Mouse (Mus musculus): ENCODE data around the gene Adra2a. TPM values are rescaled to one million over a fixed set of nuclear protein-coding genes. Genes with fewer than 3 reads are reported as not detected.

The Adra2a gene
- 10 to 100 TPM; 12.8 to 14.8 TPM for total RNA-seq (2021)

DNA sequence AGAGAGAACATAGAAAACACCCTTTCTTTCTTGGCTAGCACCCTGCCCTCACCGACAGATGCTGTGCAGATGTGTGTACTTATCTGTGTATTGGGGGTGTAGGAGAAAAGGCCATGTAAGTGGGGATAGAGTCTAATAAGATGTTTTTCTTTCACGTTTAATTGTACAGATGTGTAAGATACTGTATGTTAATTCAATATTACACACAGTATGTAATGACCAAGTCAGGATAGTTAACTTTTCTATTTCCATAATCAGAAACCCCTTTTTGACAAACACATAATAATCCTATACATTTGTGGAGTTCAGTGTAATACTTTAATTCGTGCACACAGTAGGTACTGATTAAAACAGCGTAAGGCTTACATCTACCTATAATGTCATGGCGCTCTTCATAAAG is at the start of gene Adra2a:
Gene Adra2a, plus strand, starts transcription at position 301 of the 400 bp plus-strand sequence.
- no peak for DNase-seq (ENCODE audit: extremely low spot score in 1 of 2, low spot score in 1 of 2)

DNA sequence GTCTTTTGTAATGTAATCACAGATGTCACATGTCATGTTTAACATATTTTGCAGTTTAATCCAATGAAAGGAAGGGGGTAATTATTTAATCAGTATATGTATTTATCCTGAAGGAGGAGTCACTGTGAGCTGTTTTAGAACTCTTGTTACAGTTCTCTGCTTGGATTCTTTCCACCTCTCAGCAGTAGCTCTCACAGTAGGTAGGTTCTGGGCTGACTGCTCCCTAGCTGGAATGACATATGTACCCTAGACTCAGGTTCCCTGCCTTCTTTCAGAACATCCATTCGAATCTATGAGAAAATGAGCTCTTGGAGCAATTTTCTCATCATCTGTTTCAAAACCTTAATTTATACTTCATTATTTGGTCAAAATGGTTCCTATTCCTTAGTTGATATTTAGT is 49.7 kb upstream of the Adra2a start:
- no peak for DNase-seq (ENCODE audit: extremely low spot score in 1 of 2, low spot score in 1 of 2)

DNA sequence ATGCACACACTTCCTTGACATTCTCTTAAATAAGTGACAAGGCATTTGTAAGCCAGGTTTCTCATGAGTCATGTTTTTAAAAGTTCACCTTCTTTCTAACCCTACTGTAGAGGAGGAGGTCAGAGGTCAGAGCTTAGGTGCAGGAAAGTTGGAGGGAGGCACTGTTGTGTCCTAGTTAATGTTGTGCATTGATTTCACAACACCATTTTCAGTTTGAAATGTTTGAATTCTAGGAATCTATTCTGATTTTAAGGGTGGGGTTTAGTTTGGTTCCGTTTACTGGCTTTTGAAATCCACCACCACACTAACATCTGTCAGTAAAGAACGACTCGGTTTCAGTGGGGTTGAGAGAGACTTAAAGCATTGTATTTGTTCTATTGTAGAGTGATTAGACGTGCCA is 33.0 kb upstream of the Adra2a start:
- DNase-seq (ENCODE audit: extremely low spot score in 1 of 2, low spot score in 1 of 2) = no peak

DNA sequence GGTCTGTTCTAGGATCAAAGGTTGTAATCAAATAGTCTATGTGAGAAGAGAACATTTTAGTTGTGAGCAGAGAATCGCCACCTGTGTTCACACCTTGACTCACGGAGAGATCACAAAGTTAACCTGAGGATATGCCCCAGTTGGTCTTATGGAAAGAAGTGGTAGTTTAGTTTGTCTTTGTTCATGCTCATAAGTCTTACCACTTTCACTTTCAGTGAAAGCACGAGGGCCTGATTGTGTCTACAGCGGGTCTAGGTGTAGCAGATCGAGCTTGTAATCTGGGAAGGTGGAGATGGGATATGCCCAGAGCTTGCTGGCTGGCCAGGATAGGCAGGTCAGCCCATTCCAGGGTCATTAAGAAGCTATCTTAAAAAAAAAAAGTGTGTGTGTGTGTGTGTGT is 29.0 kb upstream of the Adra2a start:
- DNase-seq (ENCODE audit: extremely low spot score in 1 of 2, low spot score in 1 of 2) = no peak

DNA sequence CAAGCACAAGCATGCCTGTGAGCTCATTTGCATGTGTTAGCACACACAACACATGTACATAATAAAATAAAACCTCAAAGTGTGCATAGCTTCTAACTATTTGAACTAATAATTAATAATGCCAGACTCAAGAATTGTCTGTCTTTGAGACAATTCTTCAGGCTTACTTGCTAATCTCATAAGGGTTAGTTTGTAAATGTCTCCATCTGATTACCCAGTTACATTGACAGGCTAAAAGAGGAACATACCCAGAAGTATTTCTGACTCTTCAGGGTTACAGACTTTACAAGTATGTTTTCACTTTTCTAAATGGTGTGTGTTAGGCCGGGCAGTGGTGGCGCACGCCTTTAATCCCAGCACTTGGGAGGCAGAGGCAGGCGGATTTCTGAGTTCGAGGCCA is 28.4 kb upstream of the Adra2a start:
- DNase-seq (ENCODE audit: extremely low spot score in 1 of 2, low spot score in 1 of 2) = no peak

DNA sequence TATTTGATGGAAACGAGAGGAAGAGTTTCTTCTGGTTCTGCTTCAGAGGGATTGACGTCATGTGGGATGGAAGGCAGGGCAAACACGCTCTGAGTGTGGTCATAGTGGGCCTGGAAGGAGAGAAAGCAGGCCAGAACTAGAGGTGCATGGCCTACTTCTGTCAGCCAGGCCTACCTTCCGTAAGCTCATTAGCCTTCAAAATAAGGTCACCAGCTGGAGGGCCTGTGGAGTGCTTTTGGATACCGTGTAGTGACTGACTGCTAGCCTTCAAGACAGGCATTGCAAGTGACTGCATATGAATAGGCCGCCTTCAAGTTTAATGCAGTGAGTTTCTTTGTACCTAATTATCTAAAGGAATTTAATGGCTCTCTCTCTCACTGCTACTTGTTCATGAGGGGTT is 8.9 kb upstream of the Adra2a start:
- no peak for DNase-seq (ENCODE audit: extremely low spot score in 1 of 2, low spot score in 1 of 2)

DNA sequence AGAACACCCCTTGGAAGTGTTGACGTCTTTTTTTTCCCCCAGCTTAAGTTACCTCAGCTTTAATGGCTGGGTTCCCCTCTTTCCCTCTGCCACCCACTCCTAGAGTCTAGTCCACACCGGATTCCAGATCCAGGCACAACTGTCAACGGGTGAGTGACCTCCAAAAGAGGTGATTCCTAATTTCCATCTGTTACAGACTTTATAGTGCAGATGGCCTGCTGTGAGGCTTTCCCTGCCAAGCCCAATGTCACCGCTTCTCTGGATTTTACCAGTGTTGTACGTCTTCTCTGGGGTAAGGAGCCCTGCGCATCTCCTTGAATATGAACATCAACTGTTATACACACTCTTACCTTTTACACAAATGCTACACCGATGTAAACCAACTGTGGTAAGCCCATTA is 4.5 kb upstream of the Adra2a start:
- DNase-seq (ENCODE audit: extremely low spot score in 1 of 2, low spot score in 1 of 2) = no peak

DNA sequence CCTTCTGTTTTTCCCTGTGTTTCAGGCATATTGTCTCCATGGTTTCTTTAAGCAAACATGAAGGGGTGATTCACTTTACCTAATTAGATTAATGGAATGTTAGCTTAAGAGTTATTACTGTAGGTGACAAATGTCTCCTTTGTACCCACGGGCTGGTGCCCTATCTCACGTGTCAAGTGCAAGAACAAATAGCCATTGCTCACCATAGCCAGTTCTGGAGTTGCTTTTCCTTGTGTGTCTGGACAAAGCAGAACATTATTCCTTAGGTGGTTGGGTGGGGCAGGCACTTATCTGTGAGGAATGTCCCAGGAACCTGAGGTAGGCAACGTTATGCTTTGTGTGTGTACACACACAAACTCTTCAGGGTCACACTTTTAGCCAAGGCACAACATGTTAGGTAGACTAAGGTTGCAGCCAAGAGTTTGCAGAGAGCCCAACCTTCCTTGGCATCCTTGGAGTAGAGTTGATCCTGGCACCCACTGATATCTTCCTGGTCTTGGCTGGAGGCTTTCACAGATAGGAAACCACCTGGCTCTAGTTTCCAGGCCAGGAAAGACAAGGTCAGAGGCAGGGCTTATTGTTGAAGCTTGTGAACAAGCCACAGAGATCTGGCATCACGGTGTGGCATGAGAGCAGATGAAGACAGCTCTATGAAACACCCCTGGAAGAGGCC is 3.5 kb upstream of the Adra2a start:
- DNase-seq (ENCODE audit: extremely low spot score in 1 of 2, low spot score in 1 of 2) = no peak

DNA sequence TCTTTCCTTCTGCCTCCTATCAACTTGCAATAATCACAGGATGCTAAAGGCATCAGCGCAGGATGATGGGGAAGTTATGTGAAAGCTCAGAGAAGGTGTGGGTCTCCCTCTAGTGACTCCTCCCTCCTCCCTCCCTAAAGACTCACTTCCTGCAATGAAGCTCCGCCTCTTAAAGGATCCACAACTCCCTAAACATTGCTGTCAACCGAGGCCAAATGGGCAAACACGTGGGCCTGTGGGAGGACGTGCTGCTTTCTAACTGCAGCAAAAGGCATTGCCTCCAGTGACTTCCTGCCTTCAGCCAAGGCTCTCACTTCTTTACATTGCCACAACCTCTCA is 3.0 kb upstream of the Adra2a start:
- no peak for DNase-seq (ENCODE audit: extremely low spot score in 1 of 2, low spot score in 1 of 2)

DNA sequence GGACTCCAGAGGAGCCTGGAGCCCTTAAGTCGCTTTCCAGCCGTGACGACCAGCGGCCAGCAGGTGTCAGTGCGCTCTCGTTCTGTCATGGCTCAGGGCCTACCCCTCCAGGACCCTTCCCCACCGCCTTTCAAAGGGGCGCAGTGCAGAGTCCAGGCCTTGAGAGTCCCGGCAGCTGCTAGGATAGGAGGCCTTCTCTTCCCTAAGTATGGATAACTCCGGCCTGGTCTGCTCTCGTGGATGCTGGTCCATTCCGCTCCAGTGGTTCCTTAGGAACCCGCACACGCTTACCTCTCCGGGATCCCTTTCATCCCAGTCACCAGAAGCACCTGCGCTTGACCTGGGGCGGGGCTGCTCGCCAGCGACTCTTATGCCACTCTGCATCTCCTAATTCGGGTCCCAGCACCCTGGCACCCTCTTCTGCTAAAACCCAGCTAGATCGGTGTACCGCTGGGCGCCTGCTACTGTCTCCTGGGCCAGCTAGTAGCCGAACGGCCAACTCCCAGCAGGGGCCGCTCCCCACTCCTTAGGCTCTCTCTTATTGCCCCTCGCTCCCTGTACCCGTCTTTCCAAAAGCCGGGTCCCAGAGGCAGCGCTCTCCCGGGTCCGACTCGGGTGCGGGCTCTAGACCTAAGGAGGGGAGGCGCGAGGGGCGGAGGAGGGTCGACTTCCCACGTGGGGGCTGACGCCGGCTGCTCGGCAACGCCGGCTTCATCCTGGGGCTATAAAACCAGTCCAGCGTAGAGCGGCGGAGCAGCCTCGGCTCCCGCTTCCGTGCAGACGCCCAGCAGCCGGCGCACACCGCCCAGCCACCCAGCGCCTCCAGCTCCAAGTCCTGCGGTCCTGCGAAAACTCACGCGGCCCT is 788 bp downstream of the Adra2a start:
- DNase-seq (ENCODE audit: extremely low spot score in 1 of 2, low spot score in 1 of 2) = peak; percentile 67 to 84

DNA sequence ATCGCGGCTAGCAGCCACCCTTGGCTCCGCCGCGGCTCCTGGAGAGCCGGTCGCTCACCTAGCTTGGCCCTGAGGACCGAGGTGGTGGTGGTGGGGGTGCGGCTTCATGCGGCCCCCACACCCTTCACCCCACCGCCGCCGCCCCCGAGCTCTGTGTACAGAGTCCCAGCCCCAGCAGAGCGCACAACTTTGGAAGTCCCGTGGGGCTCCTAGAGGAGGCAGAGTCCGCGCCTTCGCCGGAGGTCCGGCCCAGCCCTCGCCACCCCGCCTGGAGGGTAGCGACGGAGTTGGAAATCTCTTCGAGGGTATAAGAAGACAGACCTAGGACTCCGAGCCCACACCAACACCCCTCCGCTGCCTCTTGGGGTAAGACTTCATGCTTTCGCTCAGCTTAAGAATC is 1.5 kb downstream of the Adra2a start:
- DNase-seq (ENCODE audit: extremely low spot score in 1 of 2, low spot score in 1 of 2) = peak in 1 of 2 experiments; percentile 24

DNA sequence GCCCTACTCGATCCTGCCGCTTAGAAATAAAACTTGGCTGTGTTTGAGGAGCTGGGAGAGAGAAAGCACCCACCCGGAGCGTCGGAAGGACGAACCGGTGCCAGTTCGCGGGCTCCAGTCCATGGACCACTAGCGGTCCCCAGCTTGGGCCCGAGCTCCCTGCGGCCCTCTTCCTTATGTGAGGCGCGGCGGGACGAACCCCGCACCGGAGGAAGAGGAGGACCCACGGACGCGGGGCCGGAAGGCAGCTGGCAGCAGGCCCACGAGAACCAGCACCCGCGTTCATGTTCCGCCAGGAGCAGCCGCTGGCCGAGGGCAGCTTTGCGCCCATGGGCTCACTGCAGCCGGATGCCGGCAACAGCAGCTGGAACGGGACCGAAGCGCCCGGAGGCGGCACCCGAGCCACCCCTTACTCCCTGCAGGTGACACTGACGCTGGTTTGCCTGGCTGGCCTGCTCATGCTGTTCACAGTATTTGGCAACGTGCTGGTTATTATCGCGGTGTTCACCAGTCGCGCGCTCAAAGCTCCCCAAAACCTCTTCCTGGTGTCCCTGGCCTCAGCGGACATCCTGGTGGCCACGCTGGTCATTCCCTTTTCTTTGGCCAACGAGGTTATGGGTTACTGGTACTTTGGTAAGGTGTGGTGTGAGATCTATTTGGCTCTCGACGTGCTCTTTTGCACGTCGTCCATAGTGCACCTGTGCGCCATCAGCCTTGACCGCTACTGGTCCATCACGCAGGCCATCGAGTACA is 2.2 kb downstream of the Adra2a start:
- DNase-seq (ENCODE audit: extremely low spot score in 1 of 2, low spot score in 1 of 2) = peak; percentile 13 to 18

DNA sequence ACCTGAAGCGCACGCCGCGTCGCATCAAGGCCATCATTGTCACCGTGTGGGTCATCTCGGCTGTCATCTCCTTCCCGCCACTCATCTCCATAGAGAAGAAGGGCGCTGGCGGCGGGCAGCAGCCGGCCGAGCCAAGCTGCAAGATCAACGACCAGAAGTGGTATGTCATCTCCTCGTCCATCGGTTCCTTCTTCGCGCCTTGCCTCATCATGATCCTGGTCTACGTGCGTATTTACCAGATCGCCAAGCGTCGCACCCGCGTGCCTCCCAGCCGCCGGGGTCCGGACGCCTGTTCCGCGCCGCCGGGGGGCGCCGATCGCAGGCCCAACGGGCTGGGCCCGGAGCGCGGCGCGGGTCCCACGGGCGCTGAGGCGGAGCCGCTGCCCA is 2.7 kb downstream of the Adra2a start:
- DNase-seq (ENCODE audit: extremely low spot score in 1 of 2, low spot score in 1 of 2) = no peak

DNA sequence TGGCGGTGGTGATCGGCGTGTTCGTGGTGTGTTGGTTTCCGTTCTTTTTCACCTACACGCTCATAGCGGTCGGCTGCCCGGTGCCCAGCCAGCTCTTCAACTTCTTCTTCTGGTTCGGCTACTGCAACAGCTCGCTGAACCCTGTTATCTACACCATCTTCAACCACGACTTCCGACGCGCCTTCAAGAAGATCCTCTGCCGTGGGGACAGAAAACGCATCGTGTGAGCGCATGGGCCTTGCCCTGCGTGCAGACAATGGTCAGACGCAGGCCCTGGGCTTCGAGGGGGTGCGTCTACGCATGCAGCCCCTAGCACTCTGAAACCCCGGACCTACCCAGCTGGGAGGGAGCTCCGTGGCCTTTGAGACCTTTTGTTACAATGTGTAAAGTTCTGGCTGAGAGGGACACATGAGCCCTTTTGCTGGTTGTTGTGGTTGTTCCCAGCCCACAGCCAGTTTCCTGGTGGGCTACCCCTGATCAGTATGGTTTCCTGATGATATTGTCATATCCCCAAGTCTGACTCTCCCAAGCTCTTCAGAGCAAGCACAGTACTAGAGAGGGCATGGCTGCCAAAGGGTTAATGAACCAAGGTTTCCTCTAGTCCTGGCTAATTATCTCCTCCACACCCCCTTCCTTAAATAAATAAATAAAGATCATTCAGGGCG is 3.6 kb downstream of the Adra2a start:
- no peak for DNase-seq (ENCODE audit: extremely low spot score in 1 of 2, low spot score in 1 of 2)

DNA sequence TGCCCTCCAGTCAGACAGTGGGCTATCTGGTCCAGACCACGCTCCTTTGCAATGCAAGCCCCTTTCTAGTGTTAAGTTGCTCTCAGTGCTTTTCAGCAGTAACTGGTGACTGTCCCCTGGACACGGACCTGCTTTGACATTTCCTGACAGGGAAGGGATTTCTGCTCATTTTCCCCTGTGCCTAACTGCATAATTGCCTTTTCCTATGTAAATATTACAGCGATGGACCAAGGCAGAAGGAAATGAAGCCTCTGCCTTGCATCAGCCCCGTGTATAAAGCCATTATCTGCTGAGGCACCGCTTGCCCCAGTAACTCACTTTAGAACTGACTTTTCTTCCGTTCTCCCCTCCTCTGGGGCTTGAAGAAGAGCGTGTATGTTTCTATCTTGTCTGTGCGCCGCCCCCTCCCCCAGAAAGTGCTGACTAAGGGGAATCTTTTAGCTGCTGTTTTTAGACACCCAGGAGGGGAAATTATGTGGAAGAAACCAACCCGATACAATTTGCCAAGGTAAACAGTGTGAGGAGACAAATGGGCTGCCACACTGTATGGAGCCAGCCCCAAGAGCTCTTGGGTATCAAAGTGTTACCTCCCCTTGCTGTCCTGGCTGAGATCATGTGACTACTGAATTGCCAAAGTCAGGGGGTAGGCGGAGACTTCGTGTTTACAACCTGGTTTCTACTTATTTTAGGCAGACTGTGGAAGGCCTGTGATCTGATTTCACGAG is 4.4 kb downstream of the Adra2a start:
- no peak for DNase-seq (ENCODE audit: extremely low spot score in 1 of 2, low spot score in 1 of 2)

DNA sequence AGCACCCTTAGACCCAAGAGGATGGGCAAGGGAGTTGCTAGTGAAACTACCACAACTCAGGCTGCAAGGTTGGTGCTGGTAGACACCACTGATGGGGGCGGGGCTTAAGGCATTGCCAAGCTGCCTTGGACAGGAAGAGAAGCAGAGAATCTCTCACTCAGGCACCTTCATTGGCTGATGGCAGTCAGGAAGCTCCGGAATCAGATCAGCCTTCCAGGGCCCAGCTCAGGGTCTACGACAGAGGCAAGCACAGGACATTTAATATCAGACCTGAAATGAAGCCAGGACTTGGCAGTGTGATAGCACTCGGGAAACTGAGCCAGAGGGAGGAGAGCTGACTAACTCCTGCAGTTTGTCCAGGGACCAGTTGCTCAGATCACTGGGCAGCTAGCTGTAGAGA is 7.7 kb downstream of the Adra2a start:
- DNase-seq (ENCODE audit: extremely low spot score in 1 of 2, low spot score in 1 of 2) = no peak

DNA sequence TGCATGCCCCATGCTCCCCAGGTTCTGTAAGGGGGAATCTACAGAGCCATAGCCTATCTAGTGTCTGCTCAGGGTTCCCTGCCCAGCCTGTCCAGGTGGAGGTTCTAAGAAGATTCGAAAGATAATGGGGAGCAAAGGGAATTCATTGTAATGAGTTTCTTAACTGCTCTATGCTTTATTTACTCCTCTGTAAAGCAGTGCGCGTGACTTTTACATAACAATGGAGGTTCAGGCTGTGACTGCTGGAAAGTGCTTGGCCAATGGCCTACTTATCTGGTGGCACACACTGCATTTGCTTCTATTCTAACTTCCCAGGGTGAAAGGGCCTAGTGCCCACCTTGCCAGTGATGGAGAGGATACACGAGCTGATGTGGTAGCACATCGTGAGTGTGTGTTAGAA is 11.9 kb downstream of the Adra2a start:
- DNase-seq (ENCODE audit: extremely low spot score in 1 of 2, low spot score in 1 of 2) = no peak

DNA sequence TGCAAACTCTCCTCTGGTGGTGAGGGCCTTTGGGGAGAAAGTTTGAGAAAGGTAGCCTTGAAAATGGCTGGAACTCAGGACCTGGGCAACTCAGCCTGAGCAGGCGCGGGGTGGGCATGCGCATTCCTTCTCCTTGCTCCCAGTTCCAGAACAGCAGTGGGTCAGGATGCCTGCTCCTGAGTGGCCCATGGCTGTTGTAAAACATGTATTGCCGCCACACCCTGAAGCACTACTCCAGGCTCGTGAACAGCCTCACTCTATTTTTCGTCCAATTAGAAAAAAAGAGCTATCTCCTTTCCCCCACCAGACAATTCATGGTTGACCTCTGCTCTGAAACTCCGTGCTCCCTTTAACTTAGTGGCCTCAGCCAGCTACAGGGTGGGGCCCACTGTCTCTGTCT is 24.5 kb downstream of the Adra2a start:
- DNase-seq (ENCODE audit: extremely low spot score in 1 of 2, low spot score in 1 of 2) = no peak

DNA sequence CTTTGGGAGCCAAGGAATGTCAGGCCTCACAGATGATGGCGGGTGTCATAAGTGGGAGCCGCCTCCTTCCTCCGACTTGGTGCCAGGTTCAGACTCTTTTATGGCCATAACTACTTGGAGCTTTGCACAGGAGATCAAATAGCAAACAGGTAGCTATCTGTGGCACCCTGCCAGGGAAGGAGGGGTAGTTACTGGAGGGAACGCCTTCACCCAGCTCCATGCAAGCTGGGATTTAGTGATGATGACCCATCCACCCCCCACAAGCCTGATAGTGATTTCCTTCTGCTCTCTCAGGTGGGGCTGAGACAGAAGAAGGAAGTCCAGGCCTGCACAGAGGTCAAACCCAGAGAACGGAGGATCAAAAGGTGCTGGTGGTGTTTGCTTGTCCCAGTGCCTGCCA is 26.6 kb downstream of the Adra2a start:
- no peak for DNase-seq (ENCODE audit: extremely low spot score in 1 of 2, low spot score in 1 of 2)

DNA sequence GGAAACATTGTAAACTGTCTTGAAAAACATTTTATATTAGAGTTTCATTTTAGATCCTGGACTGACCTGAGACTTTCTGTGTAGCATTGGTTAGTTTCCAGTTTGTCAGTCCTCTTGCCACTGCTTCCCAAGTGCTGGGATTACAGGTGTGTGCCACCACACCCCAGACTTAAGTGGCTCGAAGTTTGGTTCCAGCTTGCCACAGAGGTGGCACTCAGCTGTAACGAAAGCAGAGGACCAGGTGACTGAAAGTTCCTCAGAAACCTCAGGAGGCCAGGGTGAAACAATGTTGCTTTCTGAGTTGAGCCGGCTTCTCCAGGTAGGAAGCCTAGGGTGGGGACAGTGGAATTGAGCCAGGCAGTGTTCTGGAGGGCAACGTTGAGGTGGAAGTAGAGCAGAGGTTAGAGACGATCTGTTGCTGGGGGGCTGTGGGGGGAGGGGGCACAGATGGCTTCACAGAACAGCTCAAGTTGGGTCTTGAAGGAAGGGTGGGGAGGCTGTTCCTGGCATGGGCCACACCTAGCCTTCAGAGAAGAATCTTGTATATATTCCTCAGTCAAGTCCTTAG is 28.4 kb downstream of the Adra2a start:
- DNase-seq (ENCODE audit: extremely low spot score in 1 of 2, low spot score in 1 of 2) = no peak

All from layer of hippocampus, postnatal 25 days (tissue).